Mouse (Mus musculus): ENCODE measurements around the gene Cend1.
"Not testable (repeated sequence)": the region's sequence is repeated elsewhere in the genome, so short reads cannot be mapped to it uniquely, and the experiment has no call there.

Cend1 gene

DNA sequence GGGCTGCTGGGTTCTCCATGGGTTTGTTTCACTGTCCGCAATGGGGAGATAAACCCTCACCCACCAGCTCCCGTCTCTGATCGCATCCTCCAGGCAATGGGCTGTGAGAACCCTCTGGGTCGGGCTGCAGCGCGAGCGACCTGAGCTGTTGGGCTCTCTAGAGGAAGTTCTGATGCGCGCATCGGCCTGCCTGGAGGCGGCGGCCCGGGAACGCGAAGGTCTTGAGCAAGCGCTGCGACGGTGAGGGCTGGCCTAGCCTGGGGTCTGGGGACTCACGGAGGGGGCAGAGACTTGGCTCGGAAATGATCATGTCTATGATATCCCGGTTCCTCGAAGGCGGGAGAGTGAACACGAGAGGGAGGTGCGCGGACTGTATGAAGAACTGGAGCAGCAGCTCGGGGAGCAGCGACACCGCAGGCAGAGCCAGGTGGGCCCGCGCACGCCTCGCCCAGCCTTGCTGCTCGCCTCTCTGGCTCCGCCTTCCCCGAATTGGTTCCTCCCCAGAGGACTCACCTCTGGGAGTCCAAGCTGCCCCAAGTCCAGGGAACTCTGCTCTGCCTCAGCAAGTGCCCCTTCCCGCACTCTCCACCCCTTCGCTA, 35.4 kb upstream of the Cend1 start:
- peak; percentile 38 for DNase-seq

DNA sequence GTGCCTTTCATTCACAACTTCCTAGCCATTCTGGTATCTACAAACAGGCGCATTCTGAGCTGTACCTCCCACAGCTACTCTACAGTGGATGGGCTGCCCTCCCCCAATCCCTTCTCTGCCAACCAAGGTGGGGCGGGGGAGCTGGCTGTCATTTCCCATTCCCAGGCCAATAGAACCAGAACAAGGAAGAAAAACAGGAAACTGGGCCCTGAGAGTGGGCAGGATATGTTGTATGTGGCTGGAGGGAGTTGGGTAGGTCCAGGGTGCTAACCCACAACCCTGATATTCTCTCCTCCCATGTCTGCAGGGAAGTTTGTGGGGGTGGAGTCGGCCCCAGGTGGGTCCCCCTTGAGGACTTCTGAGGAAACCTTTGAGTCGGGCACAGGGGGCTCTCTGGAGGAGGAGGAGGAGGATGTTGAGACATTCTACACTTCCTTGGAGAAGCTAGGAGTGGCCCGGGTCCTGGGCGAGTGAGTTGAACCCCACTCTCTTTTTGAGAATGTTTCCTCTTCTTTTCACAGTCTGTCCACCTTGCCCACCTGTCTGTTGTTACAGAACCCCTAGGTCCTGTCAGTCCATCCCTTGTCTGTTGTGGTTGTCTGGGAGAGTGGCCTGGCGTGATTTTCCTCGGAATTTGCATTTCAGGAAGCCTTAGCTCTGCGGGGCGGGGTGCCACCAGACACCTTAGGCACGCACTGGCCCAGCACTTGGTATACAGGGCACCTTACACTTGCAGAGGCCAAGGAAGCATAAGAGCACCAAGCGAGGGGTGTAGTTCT, 34.7 kb upstream of the Cend1 start:
- no peak for DNase-seq

DNA sequence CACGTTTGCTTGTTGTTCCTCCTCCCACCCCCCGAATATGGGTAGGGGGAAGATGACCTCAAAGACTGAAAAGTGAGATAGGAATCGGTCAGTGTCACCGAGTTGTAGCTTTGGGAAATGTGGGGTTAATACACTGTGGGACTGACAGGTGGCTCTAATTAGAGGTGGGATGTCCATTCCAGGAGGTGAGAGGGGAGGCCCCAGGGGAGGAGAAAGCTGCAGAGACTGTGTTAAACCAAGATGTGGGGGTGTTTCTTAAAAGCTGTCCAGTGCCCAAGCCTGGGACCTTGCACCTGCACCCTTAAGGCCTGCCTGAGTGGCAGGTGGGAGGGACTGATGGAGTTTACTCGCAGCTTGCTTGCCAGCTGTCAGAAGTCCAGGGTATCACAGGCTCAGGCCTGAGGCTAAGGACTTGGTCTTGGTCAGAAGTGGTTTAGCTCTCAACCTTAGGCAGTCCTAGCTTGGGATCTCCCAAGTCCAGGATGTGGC, 33.1 kb upstream of the Cend1 start:
- no peak for DNase-seq

DNA sequence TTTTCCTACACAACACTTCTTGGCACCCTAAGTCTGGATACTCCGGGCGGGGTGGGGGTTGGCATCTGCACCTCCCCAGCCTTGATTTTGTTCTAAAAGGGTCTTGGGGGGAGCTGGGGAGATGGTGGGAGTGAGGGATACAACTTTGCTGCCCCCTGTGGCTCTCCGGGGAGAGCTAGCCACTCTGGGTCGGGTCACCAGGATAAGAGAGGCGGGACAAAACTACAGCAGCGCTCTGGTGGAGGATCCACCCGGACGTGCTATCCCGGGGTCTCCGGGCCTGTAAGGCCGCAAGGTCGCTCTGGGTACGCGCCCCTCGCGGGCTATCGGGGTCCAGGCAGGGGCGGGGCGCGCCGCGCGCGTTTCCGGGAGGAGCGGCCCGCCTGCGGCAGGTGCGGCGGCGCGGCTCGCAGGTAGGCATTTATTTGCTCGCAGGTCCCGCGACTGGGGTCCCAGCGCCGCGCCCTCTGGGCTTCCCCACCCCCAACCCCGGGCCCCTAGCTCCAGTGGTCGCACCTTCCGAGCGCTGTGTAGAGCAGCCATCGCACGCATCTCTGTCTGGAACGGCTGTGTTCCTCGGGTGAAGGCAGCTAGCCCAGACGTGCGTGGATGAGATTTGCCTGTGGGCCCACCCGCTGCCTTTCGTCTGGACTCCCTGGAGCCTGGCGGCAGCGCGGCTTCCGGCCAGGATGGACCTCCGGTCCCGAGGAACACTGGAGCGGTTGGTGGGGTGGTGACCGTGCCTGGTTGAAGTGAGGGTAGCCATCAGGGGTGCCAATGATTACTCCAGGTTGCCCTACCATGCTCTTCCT, 32.4 kb upstream of the Cend1 start:
- no peak for DNase-seq

DNA sequence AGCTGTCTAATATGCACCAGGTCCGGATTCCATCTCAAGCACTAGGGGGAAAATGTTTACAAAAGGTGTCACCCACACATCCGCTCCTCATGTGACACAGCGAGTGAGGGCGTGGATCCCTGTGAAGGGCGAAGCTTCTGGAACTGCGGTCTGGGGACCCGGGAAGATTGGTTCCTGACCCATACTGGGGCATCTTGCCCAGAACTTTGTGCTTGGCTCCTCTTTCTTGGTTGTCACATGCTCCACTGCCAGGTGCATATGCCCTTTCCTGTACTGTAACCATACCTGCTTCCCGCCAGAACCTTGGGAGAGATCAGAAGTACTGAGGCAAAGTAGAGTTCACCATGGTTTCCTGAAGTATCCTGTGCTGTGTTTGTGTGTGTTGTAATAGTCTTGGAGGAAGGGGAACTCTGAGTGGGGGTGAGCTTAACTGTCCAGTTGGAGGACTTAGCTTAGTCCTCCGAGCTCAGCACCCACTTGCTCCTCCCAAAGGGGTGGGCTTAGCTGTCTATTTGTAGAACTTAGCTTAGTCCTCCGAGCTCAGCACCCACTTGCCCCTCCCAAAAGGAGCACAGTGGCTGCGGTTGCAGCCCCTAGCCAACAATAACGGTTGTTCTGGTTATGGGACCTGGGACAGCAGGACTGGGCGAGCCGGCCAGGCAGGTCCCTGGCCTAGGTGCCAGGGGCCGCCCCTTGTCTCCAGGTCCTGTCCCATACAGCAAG, 31.3 kb upstream of the Cend1 start, which contains the start of gene Cracr2b:
TSS of gene Cracr2b (plus strand) at position 704 of the 723 bp plus-strand sequence.
- DNase-seq = no peak

DNA sequence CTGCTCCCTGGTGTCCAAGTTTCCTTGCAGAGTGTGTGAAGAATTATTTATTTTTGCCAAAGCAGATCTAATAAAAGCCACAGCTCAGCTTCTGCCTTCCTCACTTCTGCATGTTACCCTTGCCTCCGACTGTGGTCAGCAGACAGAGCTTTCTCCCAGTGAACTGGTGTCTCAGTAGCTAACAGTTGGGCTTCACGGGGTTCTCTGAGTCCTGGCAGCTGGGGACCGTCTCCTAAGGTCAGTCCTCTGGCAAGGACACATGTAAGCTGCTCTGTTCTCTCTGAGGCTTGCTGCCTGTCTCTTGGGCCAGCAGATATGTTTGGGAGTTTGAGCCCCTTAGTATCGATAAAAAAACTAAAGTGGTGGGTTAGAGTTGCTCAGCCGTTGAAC, 30.7 kb upstream of the Cend1 start:
- DNase-seq = no peak

DNA sequence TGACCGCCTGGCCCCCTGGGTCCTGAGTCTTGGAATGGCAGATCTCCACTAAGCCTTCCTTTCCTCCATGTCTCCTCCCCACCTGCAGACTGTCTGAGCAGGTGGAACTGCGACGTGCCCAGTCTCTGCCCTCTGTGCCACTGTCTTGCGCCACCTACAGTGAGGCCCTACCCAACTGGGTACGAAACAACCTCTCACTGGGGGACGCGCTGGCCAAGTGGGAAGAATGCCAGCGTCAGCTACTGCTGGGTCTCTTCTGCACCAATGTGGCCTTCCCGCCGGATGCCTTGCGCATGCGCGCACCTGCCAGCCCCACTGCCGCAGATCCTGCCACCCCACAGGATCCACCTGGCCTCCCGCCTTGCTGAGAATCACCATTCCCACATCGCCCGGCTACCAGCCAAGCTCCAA, 30.0 kb upstream of the Cend1 start:
- no peak for DNase-seq

DNA sequence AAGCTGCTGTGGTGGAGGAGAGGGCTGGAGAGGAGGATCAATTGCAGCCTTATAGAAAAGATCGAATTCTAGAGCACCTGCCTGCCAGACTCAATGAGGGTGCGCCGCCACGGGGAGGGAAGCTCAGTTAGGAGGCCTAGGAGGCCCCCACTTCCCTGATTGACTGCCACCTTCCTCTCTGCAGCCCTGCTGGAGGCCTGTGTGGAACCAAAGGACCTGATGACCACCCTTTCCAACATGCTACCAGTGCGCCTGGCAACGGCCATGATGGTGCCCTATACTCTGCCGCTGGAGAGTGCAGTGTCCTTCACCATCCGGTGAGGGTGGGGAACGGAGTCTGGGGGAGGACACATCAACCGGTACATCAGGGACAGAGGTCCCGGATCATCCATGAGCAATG, 29.4 kb upstream of the Cend1 start:
- DNase-seq = no peak

DNA sequence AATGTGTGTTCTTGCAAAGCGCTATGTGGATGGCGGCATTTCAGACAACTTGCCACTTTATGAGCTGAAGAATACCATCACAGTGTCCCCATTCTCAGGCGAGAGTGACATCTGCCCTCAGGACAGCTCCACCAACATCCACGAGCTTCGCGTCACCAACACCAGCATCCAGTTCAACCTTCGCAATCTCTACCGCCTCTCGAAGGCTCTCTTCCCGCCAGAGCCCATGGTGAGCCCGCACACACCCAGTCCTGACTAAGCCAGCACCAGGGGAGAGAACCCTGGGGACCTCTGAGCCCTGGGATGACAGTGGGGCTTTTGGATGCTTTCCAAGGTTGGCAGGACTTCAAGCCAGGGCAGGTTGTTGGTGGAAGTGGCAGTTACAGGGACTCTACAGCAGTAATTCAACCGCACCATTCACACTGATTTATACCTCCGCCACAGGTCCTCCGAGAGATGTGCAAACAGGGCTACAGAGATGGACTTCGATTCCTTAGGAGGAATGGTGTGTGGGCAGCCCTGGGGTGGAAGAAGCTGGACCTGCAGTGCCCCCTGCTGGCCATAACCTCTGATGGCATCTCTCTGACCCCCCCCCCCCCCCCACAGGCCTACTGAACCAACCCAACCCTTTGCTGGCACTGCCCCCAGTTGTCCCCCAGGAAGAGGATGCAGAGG, 28.8 kb upstream of the Cend1 start:
- peak; percentile 57 for DNase-seq

DNA sequence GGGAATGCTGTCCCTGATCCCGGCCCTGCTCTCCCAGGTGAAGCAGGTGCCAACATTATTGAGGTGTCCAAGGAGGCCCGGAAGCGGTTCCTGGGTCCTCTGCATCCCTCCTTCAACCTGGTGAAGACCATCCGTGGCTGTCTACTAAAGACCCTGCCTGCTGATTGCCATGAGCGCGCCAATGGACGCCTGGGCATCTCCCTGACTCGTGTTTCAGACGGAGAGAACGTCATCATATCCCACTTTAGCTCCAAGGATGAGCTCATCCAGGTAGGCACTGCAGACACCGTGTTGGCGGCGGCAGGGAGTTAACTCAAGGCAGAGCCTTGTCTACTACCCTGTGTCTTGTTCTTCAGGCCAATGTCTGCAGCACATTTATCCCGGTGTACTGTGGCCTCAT, 27.9 kb upstream of the Cend1 start:
- no peak for DNase-seq

DNA sequence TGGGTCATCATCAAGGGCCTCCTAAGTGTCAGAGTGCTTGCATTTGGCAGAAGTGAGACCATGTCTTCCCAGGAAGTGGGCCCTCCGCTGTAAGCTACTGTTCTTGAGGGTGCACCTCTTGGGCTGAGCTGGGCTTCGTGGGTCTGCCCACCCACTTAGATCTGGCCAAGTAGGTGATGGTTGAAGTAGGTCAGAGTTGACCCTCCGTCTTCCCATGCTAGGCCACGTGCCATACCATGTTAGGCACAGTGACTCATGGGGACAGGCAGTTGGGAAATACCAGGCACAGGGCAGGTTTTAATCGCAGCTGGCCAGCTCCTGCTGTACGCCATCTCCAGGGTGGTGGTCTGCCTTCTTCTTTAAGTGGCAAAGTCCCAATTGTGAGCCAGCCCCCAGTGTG, 27.4 kb upstream of the Cend1 start:
- DNase-seq = no peak

DNA sequence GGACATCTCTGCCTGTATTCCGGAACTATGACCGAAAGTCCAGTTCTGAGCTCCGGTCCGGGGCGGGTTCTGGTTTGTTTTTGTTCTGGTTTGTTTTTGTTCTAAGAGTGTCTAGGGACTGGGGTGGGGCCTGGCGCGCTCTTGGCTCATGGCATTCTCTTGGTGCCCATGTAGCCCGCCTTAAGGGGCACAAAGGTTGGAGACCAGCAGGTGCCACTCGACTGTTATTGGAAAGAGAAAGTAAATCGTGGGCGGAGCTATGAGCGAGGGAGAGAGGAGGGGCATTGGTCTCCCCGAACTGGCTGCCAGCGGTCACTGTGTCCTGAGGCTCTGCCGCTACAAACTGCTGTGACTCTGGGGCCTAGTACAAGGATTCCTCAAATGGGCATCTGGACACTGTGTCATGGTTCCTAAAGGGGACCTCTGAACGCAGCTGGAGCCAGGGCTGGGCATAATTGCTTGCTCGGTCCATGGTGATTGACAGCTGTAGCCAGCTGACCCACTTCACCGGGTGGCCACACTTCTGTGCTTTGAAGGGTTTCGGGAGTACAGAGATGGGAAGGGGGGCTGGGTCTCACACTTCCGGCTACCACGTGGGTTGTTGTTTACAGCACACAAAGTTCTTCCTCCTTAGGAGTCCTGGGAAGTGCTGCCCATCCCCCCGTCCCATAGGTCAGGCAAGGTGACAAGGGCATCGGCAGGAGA, 26.5 kb upstream of the Cend1 start:
- peak; percentile 46 for DNase-seq

DNA sequence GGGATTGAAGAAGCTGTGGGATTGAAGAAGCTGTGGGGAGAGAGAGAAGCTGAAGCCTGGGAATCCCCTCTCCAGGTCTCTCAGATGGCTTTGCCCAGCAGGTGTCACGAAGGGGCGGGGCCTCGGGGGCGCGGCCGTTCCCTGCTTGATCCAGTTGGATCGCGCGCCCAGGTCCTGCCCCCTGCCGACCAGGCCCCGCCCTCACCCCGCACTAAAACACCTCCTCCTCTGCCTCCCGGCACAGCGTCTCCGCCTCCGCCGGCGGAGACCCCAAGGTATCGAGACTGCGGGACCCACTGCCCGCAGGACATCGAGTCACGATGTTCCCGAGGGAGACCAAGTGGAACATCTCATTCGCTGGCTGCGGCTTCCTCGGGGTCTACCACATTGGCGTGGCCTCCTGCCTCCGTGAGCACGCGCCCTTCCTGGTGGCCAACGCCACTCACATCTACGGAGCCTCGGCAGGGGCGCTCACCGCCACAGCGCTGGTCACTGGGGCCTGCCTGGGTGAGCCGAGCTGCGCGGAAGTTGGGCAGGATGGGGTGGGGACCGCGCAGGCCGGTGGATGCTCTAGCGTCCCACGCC, 25.8 kb upstream of the Cend1 start, which contains the start of gene Pnpla2:
TSS of gene Pnpla2 (plus strand) at position 232 of the 585 bp plus-strand sequence.
- DNase-seq = peak; percentile 95

DNA sequence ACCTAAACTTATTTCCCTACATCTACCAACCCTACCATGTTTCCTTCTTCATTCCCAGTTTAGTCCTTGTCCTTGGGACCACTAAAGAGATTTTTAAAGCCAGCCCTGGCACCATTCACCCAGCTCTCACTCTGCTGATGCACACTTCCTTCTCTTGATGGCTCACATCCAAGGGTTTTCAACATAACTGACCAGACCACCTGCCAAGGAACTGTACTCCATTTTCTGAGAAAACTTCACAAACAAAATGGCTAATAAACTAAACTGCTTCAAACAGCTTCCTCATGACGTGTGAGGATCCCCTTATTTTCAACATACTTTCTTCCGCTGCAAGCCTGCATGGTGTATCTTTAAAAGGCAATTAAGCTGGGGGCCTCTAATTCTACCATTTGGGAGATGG, 24.3 kb upstream of the Cend1 start:
- no peak for DNase-seq

DNA sequence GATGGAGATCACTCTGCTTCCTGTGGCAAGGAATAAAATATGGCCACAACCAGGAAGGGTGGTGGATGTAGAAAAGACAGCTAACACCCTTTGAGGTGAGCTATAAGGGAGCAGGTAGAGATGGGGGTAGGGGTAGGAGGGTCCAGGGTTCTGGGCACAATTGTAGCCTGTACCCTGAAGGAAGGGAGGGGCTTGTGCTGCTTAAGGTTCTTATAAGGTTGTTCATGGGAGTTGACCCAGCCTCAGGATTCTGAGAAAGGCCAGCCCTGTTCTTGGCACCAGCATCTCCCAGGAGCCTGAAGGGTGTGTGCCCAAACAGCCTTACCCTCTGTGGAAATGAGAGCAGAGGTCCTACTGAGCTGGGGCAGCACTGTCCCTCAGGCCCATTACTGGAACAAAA, 22.6 kb upstream of the Cend1 start:
- DNase-seq = no peak

DNA sequence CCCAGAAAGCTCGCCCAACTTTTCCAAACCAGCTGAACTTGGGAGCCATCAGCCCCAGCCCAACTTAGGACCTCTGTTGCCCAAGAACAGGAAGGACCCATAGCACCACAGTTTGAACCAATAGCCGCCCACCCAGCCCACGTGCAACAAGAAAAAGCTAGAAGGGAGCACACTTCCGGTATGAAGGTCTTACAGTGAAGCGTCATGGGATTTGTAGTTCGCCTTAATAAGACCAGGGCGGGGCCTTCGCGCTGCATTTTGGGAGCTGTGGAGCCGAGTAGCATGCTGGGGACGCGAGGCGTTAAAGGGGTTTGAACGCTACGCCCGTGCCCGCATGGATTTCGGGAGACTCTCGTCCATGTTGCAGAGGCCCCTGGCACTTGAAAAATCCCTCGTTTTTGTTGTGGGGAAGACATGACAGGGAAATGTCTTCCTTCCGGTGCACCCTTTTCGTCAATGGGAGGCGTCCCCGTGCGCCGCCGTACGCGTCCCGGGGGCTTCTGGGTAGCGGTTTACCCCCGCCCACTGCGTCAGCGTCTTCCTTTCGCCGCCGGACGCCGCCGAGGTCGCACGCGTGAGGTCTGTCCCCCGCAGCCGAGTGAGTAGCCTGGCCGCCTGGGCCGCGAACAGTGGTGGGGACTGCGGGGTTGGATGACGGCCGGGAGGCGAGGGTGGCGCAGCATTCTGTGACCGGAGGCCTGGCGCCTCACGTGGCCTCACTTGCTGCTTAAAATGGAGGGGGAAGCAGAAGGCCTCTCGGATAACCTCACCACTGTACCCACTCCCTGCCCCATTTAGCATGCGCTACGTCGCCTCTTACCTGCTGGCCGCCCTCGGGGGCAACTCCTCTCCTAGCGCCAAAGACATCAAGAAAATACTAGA, 18.1 kb upstream of the Cend1 start, which contains the start of gene Rplp2:
TSS of gene Rplp2 (plus strand) at position 261 of the 882 bp plus-strand sequence.
- peak; percentile 94 for DNase-seq

DNA sequence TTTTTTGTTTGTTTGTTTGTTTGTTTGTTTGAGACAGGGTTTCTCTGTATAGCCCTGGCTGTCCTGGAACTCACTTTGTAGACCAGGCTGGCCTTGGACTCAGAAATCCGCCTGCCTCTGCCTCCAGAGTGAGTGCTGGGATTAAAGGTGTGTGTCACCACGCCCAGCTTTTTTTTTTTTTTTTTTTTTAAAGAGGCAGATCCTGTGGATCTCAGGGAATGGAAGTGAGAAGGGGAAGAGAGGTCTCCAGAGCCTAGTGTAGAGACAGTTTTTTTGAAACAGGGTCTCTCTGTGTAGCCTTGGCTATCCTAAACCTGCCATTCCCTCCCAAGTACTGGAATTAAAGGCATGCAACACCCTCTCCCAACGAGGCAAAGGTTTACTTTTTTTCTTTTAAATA, 17.1 kb upstream of the Cend1 start:
- not testable (repeated sequence) for DNase-seq

DNA sequence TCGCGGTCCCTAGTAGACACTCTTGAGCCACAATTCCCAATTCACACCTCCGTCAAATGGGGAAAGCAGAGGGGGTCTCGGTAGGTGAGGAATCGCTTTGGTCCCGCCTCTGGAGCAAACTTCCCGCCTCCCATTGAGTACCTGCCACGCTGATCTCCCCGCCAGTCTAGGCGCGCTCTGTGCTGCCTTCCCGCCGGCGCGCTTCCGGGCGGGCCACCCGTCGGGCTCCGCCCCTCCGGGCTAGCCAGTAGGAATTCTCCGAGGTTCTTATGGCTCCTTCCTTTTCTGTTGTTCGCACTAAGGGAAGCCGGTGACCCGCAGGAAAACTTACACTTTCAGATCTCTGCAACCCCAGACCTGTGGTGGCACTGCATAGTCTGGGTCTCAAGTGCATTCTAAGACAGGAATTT, 14.5 kb upstream of the Cend1 start, which contains the start of gene Pidd1:
TSS of gene Pidd1 (minus strand) at position 198 of the 410 bp plus-strand sequence.
- DNase-seq = peak; percentile 69

DNA sequence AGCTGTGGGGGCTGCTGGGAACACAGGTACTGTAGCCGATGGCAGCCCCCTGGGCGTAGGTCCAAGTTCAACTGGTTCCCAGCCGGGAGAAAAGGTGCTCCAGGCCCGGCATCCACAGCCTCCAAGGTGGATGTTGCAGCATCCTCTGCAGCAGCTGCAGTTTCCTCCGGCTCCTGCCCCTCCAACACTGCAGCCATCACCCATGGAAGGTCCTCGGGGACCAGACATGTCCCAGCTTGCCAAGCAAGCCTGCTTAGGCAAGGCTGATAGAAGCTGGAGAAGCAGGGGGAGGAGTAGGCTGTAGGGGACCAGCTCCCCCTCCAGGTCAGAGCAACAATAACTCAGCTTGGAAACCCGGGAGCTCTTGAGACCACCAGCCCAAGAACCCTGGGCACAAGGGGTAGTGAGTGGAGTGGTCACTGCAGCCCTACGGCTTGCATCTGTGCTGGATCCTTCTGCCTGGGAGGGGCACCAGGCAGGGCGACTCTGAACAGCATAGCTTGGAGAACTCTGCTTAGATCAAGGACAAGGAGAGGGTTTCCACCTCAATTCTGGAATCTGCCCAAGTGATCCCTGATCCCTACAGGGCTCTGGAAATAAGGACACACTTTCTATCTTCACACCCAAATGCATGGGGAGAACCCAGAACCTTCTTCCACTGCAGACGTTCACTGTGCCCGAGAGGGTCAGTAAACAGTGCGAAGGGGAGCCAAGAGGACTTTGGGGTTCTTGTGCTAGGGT, 14.0 kb upstream of the Cend1 start:
- peak; percentile 55 for DNase-seq

All from thymus, postnatal 25 days (tissue).